Mouse (Mus musculus) E14TG2a.4 (cell line): ENCODE measurements around the gene Ggact.
A peak's percentile ranks its signal among the peaks of the same experiment; 100 is the strongest.

Source experiments
- H3K27me3 ChIP-seq: 2 replicates; pipeline ENCODE4 v1.6.1; 2014; ENCODE audit warnings: low read length, control low read depth; ENCODE audit not compliant: insufficient read depth
- H3K36me3 ChIP-seq: 2 replicates; pipeline ENCODE4 v1.6.1; 2014; ENCODE audit warnings: low read length, control low read depth; ENCODE audit not compliant: insufficient read depth
- H3K4me1 ChIP-seq: replicated peaks from 2 replicates; pipeline ENCODE4 v1.6.1; 2014; ENCODE audit warnings: low read depth, low read length, control low read depth
- H3K4me3 ChIP-seq: replicated peaks from 2 replicates; pipeline ENCODE4 v1.5.1; 2014; ENCODE audit warnings: mild to moderate bottlenecking, low read length
- H3K9me3 ChIP-seq: 2 replicates; pipeline ENCODE4 v1.6.1; 2014; ENCODE audit warnings: low read length, control low read depth
- CTCF ChIP-seq: conservative IDR thresholded peaks from 2 replicates; pipeline ENCODE4 v1.5.1; 2014; ENCODE audit warnings: low read length
- NANOG ChIP-seq: IDR thresholded peaks from 2 replicates; pipeline ENCODE4 v1.6.1; 2014; ENCODE audit warnings: borderline replicate concordance, low read length, mixed read lengths
- POU5F1 ChIP-seq: IDR thresholded peaks from 2 replicates; pipeline ENCODE4 v1.6.1; 2014; ENCODE audit warnings: low read length, borderline replicate concordance

Gene Ggact

GRCm38 (mm10) chr14:122903923-122904351 lies 9.6 kb downstream of the Ggact start:
- H3K27me3 ChIP-seq = no peaks in the 10 kb centered on the region
- H3K36me3 ChIP-seq = peaks cover 34% of the 10 kb centered on the region
- TF ChIP-seq POU5F1 (no peak), NANOG (no peak), CTCF (no peak)
- H3K4me1 ChIP-seq = no peaks in the 10 kb centered on the region
- H3K4me3 ChIP-seq = no peak overlapping the region
- H3K9me3 ChIP-seq = no peaks in the 10 kb centered on the region

GRCm38 (mm10) chr14:122902884-122903283 lies 10.7 kb downstream of the Ggact start:
- Histone ChIP-seq H3K36me3 (peaks cover 34% of the 10 kb centered on the region), H3K27me3 (no peaks in the 10 kb centered on the region), H3K4me1 (no peaks in the 10 kb centered on the region), H3K9me3 (no peaks in the 10 kb centered on the region), H3K4me3 (no peak overlapping the region)
- TF ChIP-seq POU5F1 (no peak), CTCF (0 out of 2 replicates have a peak, but pooled peaks have one; percentile 4), NANOG (no peak)

GRCm38 (mm10) chr14:122902136-122902535 lies 11.4 kb downstream of the Ggact start:
- H3K9me3 ChIP-seq = no peaks in the 10 kb centered on the region
- H3K4me3 ChIP-seq = no peak overlapping the region
- no peaks in the 10 kb centered on the region for H3K27me3 ChIP-seq
- peaks cover 34% of the 10 kb centered on the region for H3K36me3 ChIP-seq
- H3K4me1 ChIP-seq = no peaks in the 10 kb centered on the region
- TF ChIP-seq CTCF = no peak
- no peak for TF ChIP-seq NANOG
- TF ChIP-seq POU5F1 = no peak

GRCm38 (mm10) chr14:122901715-122902114 lies 11.8 kb downstream of the Ggact start:
- TF ChIP-seq POU5F1 (no peak), NANOG (no peak), CTCF (no peak)
- no peaks in the 10 kb centered on the region for H3K9me3 ChIP-seq
- no peak overlapping the region for H3K4me3 ChIP-seq
- H3K27me3 ChIP-seq = no peaks in the 10 kb centered on the region
- H3K36me3 ChIP-seq = peaks cover 34% of the 10 kb centered on the region
- no peaks in the 10 kb centered on the region for H3K4me1 ChIP-seq

- H3K4me3 ChIP-seq = no peak overlapping the region
- no peaks in the 10 kb centered on the region for H3K4me1 ChIP-seq
- no peaks in the 10 kb centered on the region for H3K27me3 ChIP-seq
- peaks cover 34% of the 10 kb centered on the region for H3K36me3 ChIP-seq
- peak; percentile 39 for TF ChIP-seq CTCF
- no peak for TF ChIP-seq POU5F1
- no peak for TF ChIP-seq NANOG
- no peaks in the 10 kb centered on the region for H3K9me3 ChIP-seq
Observed at GRCm38 (mm10) chr14:122901177-122901576, 12.4 kb downstream of the Ggact start.

- Histone ChIP-seq H3K27me3 (no peaks in the 10 kb centered on the region), H3K36me3 (peaks cover 34% of the 10 kb centered on the region), H3K4me1 (no peaks in the 10 kb centered on the region), H3K4me3 (no peak overlapping the region), H3K9me3 (no peaks in the 10 kb centered on the region)
- no peak for TF ChIP-seq CTCF
- TF ChIP-seq NANOG = no peak
- TF ChIP-seq POU5F1 = no peak
Observed at GRCm38 (mm10) chr14:122900679-122901078, 12.9 kb downstream of the Ggact start.

- Histone ChIP-seq H3K36me3 (peaks cover 20% of the 10 kb centered on the region), H3K4me3 (no peak overlapping the region), H3K9me3 (no peaks in the 10 kb centered on the region), H3K4me1 (no peaks in the 10 kb centered on the region), H3K27me3 (no peaks in the 10 kb centered on the region)
- TF ChIP-seq CTCF = 0 out of 2 replicates have a peak, but pooled peaks have one; percentile 6
- TF ChIP-seq POU5F1 = no peak
Observed at GRCm38 (mm10) chr14:122898550-122898949, 15.0 kb downstream of the Ggact start.

GRCm38 (mm10) chr14:122896106-122896505 lies 17.5 kb downstream of the Ggact start:
- TF ChIP-seq NANOG = no peak
- no peak for TF ChIP-seq CTCF
- TF ChIP-seq POU5F1 = no peak
- peaks cover 31% of the 10 kb centered on the region for H3K36me3 ChIP-seq
- H3K4me3 ChIP-seq = no peak overlapping the region
- H3K9me3 ChIP-seq = no peaks in the 10 kb centered on the region
- H3K4me1 ChIP-seq = no peaks in the 10 kb centered on the region
- no peaks in the 10 kb centered on the region for H3K27me3 ChIP-seq

- Histone ChIP-seq H3K27me3 (no peaks in the 10 kb centered on the region), H3K9me3 (no peaks in the 10 kb centered on the region), H3K4me1 (no peaks in the 10 kb centered on the region), H3K4me3 (no peak overlapping the region), H3K36me3 (peaks cover 45% of the 10 kb centered on the region)
- TF ChIP-seq POU5F1 = no peak
- no peak for TF ChIP-seq NANOG
- TF ChIP-seq CTCF = no peak
Observed at GRCm38 (mm10) chr14:122891470-122891968, 22.0 kb downstream of the Ggact start.
